Mouse (Mus musculus): ENCODE results near the gene Nrxn1.
"Not testable (repeated sequence)": the region's sequence is repeated elsewhere in the genome, so short reads cannot be mapped to it uniquely, and the experiment has no call there.

Nrxn1 gene

DNA sequence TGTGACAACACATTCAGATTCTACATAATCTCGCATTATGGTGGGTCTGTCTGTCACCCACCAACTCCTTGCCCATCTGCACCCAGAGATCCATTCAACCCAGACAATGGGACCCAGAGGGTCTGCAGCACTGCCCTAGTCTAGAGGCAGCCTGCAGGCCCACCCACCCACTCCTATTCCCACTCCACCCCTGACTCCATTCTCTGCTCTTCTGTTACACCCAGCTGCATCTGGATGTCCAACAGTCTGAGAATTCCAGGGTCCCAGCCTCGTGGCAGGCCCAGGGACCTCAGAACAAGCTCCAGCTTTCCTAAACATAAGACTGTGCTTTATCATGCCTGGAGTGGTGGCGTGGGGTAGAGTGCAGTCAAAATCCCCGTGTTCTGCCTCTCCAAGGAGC, 820.6 kb downstream of the Nrxn1 start:
- DNase-seq (ENCODE audit: low read depth, low spot score) = no peak

GRCm38 (mm10) chr17:90271165-90271564, 821.7 kb downstream of the Nrxn1 start:
- no peak for DNase-seq (ENCODE audit: low read depth, low spot score)

GRCm38 (mm10) chr17:90269143-90269542, 823.7 kb downstream of the Nrxn1 start:
- no peak for DNase-seq (ENCODE audit: low read depth, low spot score)

- no peak for DNase-seq (ENCODE audit: low read depth, low spot score)
These were observed 839.3 kb downstream of the Nrxn1 start for GRCm38 (mm10) chr17:90253451-90254131.

DNA sequence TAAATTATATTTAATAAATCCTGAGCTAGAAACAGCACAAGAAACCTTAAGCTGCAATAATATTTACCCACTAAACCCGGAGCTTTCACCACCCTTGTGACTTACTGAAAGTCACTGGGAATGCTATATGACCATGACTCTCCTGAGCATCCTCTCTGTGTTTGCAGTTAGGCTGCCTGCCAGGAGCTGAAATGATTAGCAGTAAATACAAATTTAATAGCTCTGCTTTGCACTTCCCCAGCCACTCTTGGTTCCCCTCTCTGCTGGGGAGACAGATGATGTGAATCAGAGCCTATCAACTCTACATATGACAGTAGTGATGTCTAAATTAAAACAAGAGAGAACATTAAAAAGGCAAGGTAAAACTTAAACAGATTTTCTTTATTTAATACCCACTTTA, 840.7 kb downstream of the Nrxn1 start:
- no peak for DNase-seq (ENCODE audit: low read depth, low spot score)

DNA sequence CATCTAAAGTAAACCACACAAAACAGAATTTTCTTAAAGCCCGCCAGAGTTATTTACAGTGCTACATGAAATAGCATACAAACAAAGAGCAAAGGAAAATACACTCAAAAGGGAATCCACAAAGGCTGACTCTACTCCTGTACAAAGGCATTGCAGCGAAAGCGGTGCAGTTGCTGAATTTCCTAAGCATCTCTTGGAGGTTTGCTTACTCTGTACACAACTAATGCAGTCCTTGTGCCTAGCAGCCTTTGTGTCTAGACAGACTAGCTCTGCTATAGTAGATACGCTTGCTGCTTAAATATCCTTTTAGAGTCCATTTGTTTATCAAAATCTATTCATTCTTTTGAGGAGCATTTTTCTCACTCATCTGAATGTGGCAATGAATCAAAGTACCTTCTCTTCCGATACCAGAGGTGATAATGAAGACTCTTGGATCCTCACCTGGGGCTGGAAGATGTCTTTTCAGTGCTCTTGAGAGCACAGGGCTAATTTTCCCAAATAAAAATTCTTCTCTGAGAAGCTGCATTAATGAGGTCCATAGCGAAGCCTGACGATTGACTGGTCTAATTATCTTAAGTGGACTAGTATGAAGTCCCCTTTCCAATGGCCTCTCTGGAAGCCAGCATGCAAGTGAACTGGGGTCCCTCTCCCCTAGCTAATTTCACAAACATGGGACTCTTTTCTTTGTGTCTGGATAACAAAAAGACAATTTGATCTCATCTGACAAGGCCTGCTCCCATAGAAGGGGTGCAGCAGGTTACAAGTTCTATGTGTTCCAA, 845.6 kb downstream of the Nrxn1 start:
- no peak for DNase-seq (ENCODE audit: low read depth, low spot score)

DNA sequence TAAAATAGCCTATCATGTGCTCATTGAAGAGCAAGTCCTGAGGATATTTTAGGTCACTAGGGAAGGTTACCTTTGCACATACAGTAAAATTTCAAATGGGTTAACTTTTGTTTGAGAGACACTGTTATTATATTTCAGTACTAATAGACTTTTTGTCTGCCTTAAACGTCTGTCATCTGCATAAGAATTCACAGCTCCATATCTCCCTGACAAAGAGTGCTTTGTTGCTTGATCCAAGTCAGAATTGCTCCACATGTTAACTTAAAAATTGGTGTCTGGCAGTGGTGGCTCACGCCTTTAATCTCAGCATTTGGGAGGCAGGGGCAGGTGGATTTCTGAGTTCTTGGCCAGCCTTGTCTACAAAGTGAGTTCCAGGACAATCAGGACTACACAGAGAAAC, 848.5 kb downstream of the Nrxn1 start:
- no peak for DNase-seq (ENCODE audit: low read depth, low spot score)

- no peak for DNase-seq (ENCODE audit: low read depth, low spot score)
These were observed 853.9 kb downstream of the Nrxn1 start for GRCm38 (mm10) chr17:90238964-90239363.

DNA sequence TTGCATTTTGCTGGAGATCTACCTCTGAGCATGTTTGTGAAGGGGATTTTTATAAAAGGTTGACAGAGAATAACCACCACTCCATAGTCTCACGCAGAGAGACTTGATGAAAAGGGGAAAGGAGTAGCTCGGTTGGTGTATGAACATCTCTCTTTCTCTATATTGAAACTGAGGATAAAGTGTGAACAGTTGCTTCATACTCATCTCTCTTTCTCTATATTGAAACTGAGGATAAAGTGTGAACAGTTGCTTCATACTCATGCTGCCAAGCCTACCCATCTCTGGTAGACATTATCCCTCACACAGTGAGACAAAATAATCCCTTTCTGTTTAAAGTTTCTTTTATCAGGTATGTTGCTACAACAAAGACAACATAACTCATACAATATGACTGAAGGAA, 854.4 kb downstream of the Nrxn1 start:
- no peak for DNase-seq (ENCODE audit: low read depth, low spot score)

DNA sequence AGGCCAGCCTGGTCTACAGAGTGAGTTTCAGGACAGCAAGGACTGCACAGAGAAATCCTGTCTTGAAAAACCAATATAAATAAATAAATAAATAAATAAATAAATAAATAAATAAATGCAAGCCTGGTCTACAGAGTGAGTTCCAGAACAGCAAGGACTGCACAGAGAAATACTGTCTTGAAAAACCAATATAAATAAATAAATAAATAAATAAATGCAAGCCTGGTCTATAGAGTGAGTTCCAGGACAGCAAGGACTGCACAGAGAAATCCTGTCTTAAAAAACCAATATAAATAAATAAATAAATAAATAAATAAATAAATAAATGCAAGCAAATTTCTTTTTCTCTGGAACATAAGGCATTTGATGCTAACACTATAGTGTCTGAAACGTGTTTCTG, 857.2 kb downstream of the Nrxn1 start:
- not testable (repeated sequence) for DNase-seq (ENCODE audit: low read depth, low spot score)

- DNase-seq (ENCODE audit: low read depth, low spot score) = no peak
These were observed 858.1 kb downstream of the Nrxn1 start for GRCm38 (mm10) chr17:90234806-90235205.

DNA sequence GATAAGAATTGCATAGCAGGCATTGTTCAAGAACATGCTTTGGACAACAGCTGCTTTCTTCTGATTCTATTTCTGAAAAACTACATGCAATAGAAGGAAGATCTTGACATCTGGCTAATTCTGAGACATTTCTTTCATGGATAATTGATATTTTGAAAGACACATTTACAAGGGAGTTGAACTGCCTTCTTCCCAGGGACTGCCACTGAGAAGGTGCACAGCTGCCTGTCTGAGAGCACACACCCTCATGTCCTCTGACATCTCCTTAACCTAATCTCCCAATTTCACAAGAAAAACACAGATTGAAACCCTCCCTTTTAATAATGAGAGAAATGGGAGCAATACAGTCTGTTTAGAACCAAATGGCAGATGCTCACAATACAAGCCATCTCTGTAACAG, 884.3 kb downstream of the Nrxn1 start:
- no peak for DNase-seq (ENCODE audit: low read depth, low spot score)

DNA sequence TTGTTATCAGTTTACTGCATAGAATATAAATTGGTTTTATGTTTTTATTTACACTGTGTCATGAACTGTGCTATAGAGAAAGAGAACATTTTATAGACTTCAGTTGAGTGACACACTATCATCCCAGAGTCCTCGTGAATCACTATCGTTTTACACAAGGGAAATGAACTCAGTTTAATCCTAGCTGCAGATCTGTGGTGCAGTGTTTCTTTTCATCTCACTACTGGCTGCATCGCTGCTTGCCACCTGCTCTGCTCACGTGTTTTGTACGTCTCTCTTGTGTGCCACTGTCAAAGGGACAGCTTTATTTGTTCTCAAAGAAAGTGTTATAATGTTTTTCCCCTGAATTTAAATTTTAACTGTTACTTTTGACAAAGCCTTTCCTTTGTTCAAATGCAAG, 885.3 kb downstream of the Nrxn1 start:
- DNase-seq (ENCODE audit: low read depth, low spot score) = no peak

- DNase-seq (ENCODE audit: low read depth, low spot score) = no peak
These were observed 888.9 kb downstream of the Nrxn1 start for GRCm38 (mm10) chr17:90203993-90204392.

- no peak for DNase-seq (ENCODE audit: low read depth, low spot score)
These were observed 890.1 kb downstream of the Nrxn1 start for GRCm38 (mm10) chr17:90202785-90203184.

DNA sequence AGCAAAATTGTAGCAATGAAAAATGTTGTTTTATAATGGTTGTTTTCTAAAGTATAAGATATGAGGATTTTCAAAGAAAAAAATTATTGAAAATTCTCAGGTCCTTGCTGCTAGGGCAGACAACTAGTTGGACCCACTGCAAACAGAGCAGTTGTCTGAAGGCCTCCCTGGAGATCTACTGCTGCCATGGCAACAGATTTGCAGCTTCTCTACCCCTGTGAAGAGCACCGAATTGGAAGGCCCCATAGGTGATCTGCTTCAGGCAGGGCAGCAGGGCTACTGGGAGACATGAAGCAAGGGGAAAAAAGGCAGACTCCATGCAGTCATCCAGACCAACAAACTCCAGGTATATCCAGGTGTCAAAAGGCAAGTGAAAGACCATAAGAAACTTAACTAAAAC, 896.1 kb downstream of the Nrxn1 start:
- no peak for DNase-seq (ENCODE audit: low read depth, low spot score)

DNA sequence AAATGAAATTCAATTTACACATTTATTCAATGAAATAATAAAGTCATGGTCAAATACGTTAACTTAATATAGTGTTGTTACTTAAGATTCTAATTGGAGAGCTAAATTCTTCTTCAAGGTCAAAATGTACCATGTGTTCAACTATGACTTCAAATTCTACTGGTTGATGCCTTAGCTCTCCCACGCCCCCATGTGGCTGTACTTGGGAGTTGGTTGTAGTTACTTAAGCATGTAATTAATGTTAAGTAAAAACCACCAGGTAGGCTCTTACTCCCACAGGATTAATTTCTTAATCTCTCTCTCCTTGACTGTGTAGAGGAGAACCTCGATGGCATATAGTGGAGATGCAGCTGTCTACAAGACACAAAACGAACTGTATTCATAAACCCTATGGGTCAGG, 951.3 kb downstream of the Nrxn1 start:
- no peak for DNase-seq (ENCODE audit: low read depth, low spot score)

DNA sequence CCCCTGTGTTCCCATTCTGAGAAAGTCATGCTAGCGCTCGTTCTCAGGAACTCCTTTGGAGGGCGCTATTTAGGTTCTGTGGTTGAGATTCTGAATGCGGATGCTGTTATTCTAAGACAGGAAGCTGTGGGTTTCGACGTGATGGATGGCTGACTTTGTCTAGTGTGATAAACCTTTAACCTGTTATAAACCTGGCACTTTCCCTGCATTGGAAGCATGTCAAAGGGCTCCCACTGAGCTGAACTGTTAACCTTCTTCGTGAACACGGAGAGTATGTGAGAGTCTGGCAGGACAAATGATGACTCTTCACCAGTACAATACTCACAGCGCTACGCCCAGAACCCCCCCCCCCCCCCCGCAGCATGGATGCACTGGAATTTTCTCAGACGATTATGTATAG, 962.0 kb downstream of the Nrxn1 start:
- DNase-seq (ENCODE audit: low read depth, low spot score) = no peak

DNA sequence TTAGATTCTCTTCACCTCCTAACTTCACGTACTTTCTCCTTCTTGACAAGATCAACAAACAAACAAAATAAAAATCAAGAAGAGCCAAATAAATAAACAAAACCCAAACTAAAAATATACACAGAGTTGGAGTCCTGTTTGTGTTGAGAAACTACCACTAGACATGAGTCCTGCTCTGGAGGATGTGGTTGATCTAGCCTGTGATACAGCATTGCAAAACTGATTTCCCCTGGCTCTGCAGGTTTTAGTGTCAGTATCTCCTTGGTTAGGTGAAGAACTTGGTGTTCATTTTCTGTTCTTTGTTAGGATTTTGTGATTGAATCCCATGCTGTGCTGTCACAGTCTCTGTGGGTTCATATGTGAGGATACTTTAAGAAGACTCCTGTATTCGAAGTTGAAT, 963.7 kb downstream of the Nrxn1 start:
- no peak for DNase-seq (ENCODE audit: low read depth, low spot score)

DNA sequence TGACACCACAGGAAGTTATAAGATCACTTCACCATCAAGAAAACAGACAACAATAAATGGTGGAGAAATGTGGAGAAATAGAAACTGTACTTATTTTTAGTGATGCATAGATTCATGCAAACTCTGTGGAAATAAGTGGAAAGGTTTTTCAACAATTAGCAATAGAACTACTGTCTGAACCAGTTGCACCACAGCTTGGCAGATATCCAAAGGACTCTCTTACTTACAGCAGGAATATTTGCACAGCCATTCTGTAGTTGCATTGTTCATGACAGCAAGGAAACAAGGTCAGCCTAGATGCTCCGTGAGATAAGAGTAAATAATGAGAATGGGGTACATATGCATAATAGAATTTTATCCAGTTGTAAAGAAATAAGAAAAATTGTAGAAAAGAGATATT, 965.3 kb downstream of the Nrxn1 start:
- no peak for DNase-seq (ENCODE audit: low read depth, low spot score)

DNA sequence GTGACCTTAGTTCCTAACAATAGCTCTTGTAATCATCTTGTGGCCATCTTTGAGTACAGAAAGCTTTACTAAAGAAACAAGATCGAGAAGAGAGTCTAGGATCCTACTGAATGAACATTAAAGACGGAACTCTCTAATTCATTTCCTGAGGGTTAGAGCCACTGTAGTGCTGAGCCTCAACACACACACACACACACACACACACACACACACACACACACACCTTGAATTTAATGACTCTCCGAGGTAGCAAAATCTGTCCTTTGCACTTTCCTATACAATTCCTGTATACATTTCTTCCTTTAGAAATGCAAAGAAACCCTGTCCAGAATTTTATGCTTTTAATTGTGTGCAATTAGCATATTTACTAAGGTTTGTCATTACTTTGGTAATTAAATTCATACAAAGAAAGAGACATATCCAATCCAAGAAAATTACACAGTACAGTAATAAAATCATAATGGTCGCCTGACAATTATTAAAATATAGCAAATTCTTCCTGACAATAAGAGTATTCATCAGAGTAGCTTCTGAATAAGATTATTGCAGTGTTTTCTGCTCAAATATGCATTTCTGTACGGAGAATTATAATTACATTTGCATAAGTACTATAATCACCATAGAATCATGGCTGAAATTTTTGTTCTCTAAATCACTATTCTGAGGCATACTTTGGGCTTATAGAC, 969.9 kb downstream of the Nrxn1 start:
- DNase-seq (ENCODE audit: low read depth, low spot score) = no peak

- DNase-seq (ENCODE audit: low read depth, low spot score) = no peak
These were observed 976.6 kb downstream of the Nrxn1 start for GRCm38 (mm10) chr17:90116241-90116640.

DNA sequence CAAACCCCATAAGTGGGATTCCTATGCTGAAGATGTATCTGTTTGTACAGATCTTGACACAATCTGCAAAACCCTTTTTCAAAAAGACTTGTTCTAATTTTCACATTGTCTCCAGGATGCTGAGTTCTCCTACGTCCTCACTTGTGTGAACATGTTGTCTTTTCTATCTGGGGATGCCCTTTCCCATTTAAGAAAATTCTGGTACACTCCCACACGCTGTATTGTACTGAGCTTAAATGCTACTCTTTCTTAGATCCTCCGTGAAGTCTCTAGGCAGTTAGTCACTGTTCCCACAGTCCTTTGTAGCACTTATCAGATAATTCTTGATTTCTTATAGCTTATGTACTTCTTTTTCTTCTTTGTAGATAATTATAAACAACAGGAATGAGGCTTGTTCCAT, 997.9 kb downstream of the Nrxn1 start:
- no peak for DNase-seq (ENCODE audit: low read depth, low spot score)
